Mouse (Mus musculus) CH12.LX (cell line): ENCODE measurements around the gene Fn3k.

Source experiments
- CTCF ChIP-seq, 2 experiments: IDR thresholded peaks in 1 of 2; conservative IDR thresholded peaks in 1 of 2; 2 replicates each; pipeline ENCODE4 v1.5.1; 2011 to 2012; ENCODE audit warnings: low read depth in 2 of 2, low read length in 2 of 2, improper control_type of control experiment in 1 of 2, inconsistent platforms in 1 of 2, mild to moderate bottlenecking in 1 of 2, moderate library complexity in 1 of 2
- ELF1 ChIP-seq: IDR thresholded peaks from 2 replicates; pipeline ENCODE4 v1.6.1; 2014; ENCODE audit warnings: low read depth, mild to moderate bottlenecking, inconsistent platforms, low read length, improper control_type of control experiment
- GABPA ChIP-seq: IDR thresholded peaks from 2 replicates; pipeline ENCODE4 v1.6.1; 2012; ENCODE audit warnings: low read depth, low read length, improper control_type of control experiment, inconsistent platforms; ENCODE audit not compliant: insufficient replicate concordance
- JUN ChIP-seq: IDR thresholded peaks from 2 replicates; pipeline ENCODE4 v1.6.1; 2011; ENCODE audit warnings: low read depth, mild to moderate bottlenecking, low read length, improper control_type of control experiment, moderate library complexity; ENCODE audit not compliant: insufficient read depth
- MYC ChIP-seq: IDR thresholded peaks from 2 replicates; pipeline ENCODE4 v1.6.1; 2011; ENCODE audit warnings: low read depth, mild to moderate bottlenecking, improper control_type of control experiment, low read length
- POLR2A ChIP-seq: IDR thresholded peaks from 2 replicates; pipeline ENCODE4 v1.6.1; 2011; ENCODE audit warnings: low read depth, mild to moderate bottlenecking, improper control_type of control experiment, low read length
- SIN3A ChIP-seq: IDR thresholded peaks from 2 replicates; pipeline ENCODE4 v1.6.1; 2012; ENCODE audit warnings: low read length, improper control_type of control experiment, inconsistent platforms
- TBP ChIP-seq: conservative IDR thresholded peaks from 2 replicates; pipeline ENCODE4 v1.6.1; 2011; ENCODE audit warnings: low read depth, low read length, improper control_type of control experiment
- UBTF ChIP-seq: IDR thresholded peaks from 2 replicates; pipeline ENCODE4 v1.6.1; 2012; ENCODE audit warnings: low read depth, mild to moderate bottlenecking, inconsistent platforms, low read length, improper control_type of control experiment, moderate library complexity
- USF1 ChIP-seq: IDR thresholded peaks from 2 replicates; pipeline ENCODE4 v1.6.1; 2014; ENCODE audit warnings: low read depth, mild to moderate bottlenecking, inconsistent platforms, low read length, improper control_type of control experiment
- USF2 ChIP-seq: conservative IDR thresholded peaks from 2 replicates; pipeline ENCODE4 v1.6.1; 2011; ENCODE audit warnings: low read depth, low read length, improper control_type of control experiment
- ZC3H11A ChIP-seq: IDR thresholded peaks from 2 replicates; pipeline ENCODE4 v1.6.1; 2012; ENCODE audit warnings: low read depth, mild to moderate bottlenecking, inconsistent platforms, low read length, improper control_type of control experiment
- ZKSCAN1 ChIP-seq: IDR thresholded peaks from 2 replicates; pipeline ENCODE4 v1.6.1; 2012; ENCODE audit warnings: low read depth, inconsistent platforms, low read length, improper control_type of control experiment, borderline replicate concordance
- ZMIZ1 ChIP-seq: IDR thresholded peaks from 2 replicates; pipeline ENCODE4 v1.6.1; 2012; ENCODE audit warnings: low read depth, mild to moderate bottlenecking, inconsistent platforms, low read length, improper control_type of control experiment

GRCm38 (mm10) chr11:121490651-121491050 is 55.9 kb downstream of the Fn3k start:
- TF ChIP-seq USF2 (no peak), GABPA (no peak), TBP (no peak), ZMIZ1 (no peak), ELF1 (no peak), ZC3H11A (no peak), SIN3A (no peak), JUN (no peak), USF1 (no peak), CTCF (conservative IDR thresholded peaks at IDR 0.05 in 1 of 2, IDR thresholded peaks at IDR 0.05 in 1 of 2; ENCODE audit: low read depth in 2 of 2, low read length in 2 of 2) (no peak), ZKSCAN1 (no peak), MYC (no peak), UBTF (no peak), POLR2A (no peak)
